Mouse (Mus musculus) myocyte (in vitro differentiated cells): Measurements from ENCODE around the gene Pfdn6.

Experiments used
- E2F4 ChIP-seq: IDR thresholded peaks from one replicate; pipeline ENCODE4 v1.6.1; 2011; ENCODE audit warnings: mild to moderate bottlenecking, control low read depth, moderate library complexity; ENCODE audit not compliant: insufficient read depth
- MYOD1 ChIP-seq, 3 experiments: IDR thresholded peaks; one replicate each; pipeline ENCODE4 v1.6.1; 2011; ENCODE audit warnings: control low read depth in 2 of 3, low read depth in 2 of 3, mild to moderate bottlenecking in 2 of 3, moderate library complexity in 1 of 3; ENCODE audit not compliant: insufficient read length in 2 of 3, control insufficient read depth in 1 of 3
- POLR2A ChIP-seq: IDR thresholded peaks from one replicate; pipeline ENCODE4 v1.6.1; 2011; ENCODE audit warnings: low read depth, mild to moderate bottlenecking, control low read depth, moderate library complexity; ENCODE audit not compliant: insufficient read length
- TCF12 ChIP-seq: IDR thresholded peaks from one replicate; pipeline ENCODE4 v1.6.1; 2011; ENCODE audit warnings: mild to moderate bottlenecking, control low read depth; ENCODE audit not compliant: poor library complexity, insufficient read depth, severe bottlenecking
- USF1 ChIP-seq: IDR thresholded peaks from one replicate; pipeline ENCODE4 v1.6.1; 2011; ENCODE audit warnings: low read depth, mild to moderate bottlenecking, control low read depth, moderate library complexity

GRCm38 (mm10) chr17:33931159-33931866 is 8.8 kb downstream of the Pfdn6 start:
- TF ChIP-seq USF1 (no peak), TCF12 (no peak), POLR2A (no peak), E2F4 (no peak), MYOD1 (IDR thresholded peaks at IDR 0.05; ENCODE audit: control insufficient read depth in 1 of 3, insufficient read length in 2 of 3, low read depth in 2 of 3) (no peak)
